Mouse (Mus musculus): Measurements from ENCODE around the gene Olfr825. TPM values are rescaled to one million over a fixed set of nuclear protein-coding genes. Genes with fewer than 3 reads are reported as not detected.
"Not testable (repeated sequence)": the region's sequence is repeated elsewhere in the genome, so short reads cannot be mapped to it uniquely, and the experiment has no call there.

Olfr825 gene
- not detected in 2 replicates for polyA plus RNA-seq (2014; fragmentation: Nextera tagmentation; extraction: Ambion mirVana)

DNA sequence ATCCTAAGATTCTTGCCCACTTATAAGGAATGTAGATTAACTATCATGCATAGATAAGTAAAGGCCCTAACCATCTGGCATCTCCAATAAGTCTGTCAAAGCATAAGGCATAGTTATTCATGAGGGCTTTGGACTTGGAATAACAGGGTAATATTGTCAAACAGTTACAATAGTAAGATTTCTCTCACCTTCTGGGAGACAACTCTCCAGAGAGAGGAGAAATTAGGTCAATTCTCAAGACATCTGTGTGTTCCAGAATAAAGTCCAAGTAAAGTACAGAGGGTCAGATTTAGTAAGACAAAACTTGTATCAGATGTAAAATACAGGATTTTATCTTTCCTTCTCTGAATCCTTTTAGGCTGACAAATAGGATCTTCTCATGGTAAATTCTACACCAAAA lies at the start of gene Olfr825:
Gene Olfr825, minus strand, starts transcription at position 101 of the 400 bp plus-strand sequence.
- H3K9ac ChIP-seq (ENCODE audit: low read length) = no peak within 1 kb of the TSS
- no peak within 1 kb of the TSS for H3K4me2 ChIP-seq (ENCODE audit: low read depth)
- H3K4me3 ChIP-seq (ENCODE audit: low read depth, low read length) = no peak within 1 kb of the TSS
- H3K27ac ChIP-seq (ENCODE audit: low read depth, low read length) = no peak within 1 kb of the TSS
- no peaks in the 10 kb centered on the region for H3K9me3 ChIP-seq (ENCODE audit: control insufficient read depth, low read length)
- ATAC-seq (ENCODE audit: insufficient read depth, low FRiP score, low TSS enrichment) (no peak), DNase-seq (ENCODE audit: low spot score) (no peak)
- H3K4me1 ChIP-seq (ENCODE audit: control insufficient read depth, insufficient read depth, low read length) = no peaks in the 10 kb centered on the region
- no peaks in the 10 kb centered on the region for H3K36me3 ChIP-seq (ENCODE audit: control insufficient read depth, insufficient read depth, low read length)
- H3K27me3 ChIP-seq (ENCODE audit: control insufficient read depth, insufficient read depth, low read length) = no peaks in the 10 kb centered on the region

DNA sequence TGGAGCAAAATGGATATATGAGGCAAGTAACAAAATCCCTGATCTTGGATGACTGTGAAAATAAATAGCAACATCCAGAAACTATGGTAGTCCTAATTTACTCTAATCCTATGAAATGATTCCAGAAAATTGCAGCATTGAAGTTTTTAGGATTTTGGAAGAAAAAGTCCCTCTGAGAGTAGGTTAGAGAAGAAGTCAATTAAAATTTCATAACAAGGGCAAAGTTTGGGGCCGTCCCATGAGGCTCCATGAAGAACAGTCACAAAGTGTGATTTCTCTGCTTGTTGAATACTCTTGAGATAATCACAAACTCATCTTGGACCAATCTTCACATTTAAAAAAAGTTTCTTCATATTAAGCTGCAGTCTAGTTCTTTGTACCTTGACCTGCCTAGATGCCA lies 47.7 kb upstream of the Olfr825 start, which contains the start of gene Olfr827:
Gene Olfr827, minus strand, starts transcription at position 101 of the 400 bp plus-strand sequence.
- no peaks in the 10 kb centered on the region for H3K4me1 ChIP-seq (ENCODE audit: control insufficient read depth, insufficient read depth, low read length)
- H3K36me3 ChIP-seq (ENCODE audit: control insufficient read depth, insufficient read depth, low read length) = no peaks in the 10 kb centered on the region
- no peak within 1 kb of the TSS for H3K9ac ChIP-seq (ENCODE audit: low read length)
- no peak within 1 kb of the TSS for H3K27ac ChIP-seq (ENCODE audit: low read depth, low read length)
- no peak for ATAC-seq (ENCODE audit: insufficient read depth, low FRiP score, low TSS enrichment)
- no peak within 1 kb of the TSS for H3K4me2 ChIP-seq (ENCODE audit: low read depth)
- H3K27me3 ChIP-seq (ENCODE audit: control insufficient read depth, insufficient read depth, low read length) = no peaks in the 10 kb centered on the region
- DNase-seq (ENCODE audit: low spot score) = no peak
- H3K9me3 ChIP-seq (ENCODE audit: control insufficient read depth, low read length) = no peaks in the 10 kb centered on the region
- WGBS = 88% methylated on average over 1 of the region's 1 CpGs
- H3K4me3 ChIP-seq (ENCODE audit: low read depth, low read length) = no peak within 1 kb of the TSS

DNA sequence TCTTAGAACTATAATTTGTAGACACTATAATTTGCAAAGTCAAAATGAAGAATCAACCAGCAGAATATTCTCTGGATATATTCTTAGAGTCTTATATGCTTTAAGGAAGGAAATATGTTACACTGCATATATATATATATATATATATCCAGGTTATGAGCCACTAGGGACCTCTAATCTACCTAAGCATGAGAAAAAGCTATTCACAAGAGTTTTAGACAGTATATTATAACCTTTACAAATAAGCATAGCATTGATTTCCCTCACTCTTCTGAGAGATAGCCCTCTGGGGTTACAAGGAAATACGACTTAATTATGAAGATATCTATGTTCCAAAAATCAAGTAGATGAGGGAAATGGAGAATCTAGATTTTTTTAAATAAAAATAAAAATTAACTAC lies 17.5 kb upstream of the Olfr825 start, which contains the start of gene Olfr826:
Gene Olfr826, minus strand, starts transcription at position 101 of the 400 bp plus-strand sequence.
- Histone ChIP-seq H3K9me3 (ENCODE audit: control insufficient read depth, low read length) (no peaks in the 10 kb centered on the region), H3K9ac (ENCODE audit: low read length) (no peak within 1 kb of the TSS), H3K4me2 (ENCODE audit: low read depth) (no peak within 1 kb of the TSS), H3K4me3 (ENCODE audit: low read depth, low read length) (no peak within 1 kb of the TSS), H3K4me1 (ENCODE audit: control insufficient read depth, insufficient read depth, low read length) (no peaks in the 10 kb centered on the region), H3K27ac (ENCODE audit: low read depth, low read length) (no peak within 1 kb of the TSS), H3K36me3 (ENCODE audit: control insufficient read depth, insufficient read depth, low read length) (no peaks in the 10 kb centered on the region), H3K27me3 (ENCODE audit: control insufficient read depth, insufficient read depth, low read length) (no peaks in the 10 kb centered on the region)
- DNase-seq (ENCODE audit: low spot score) (no peak), ATAC-seq (ENCODE audit: insufficient read depth, low FRiP score, low TSS enrichment) (no peak)
- WGBS = 66% methylated on average over 1 of the region's 1 CpGs

DNA sequence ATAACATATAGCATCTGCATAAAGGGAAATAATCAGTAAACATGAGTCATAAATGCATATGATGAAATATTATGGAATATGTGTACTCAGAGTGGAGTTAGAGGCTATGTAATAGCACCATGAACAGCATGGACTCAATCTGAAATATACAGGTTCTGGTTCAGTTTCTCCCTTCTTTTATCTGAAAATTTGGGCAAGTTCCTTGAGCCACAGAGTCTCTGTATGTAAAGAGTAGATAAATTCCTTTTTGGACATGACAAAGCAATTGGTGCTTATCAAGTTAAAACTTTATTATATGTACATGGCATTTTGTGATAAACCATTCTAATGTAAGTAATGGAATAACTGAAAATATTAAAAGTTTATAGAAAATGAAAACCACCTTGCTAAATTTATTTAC lies 1.4 kb downstream of the Olfr825 start:
- no peaks in the 10 kb centered on the region for H3K27me3 ChIP-seq (ENCODE audit: control insufficient read depth, insufficient read depth, low read length)
- H3K4me3 ChIP-seq (ENCODE audit: low read depth, low read length) = no peak overlapping the region
- no peaks in the 10 kb centered on the region for H3K9me3 ChIP-seq (ENCODE audit: control insufficient read depth, low read length)
- no peak for ATAC-seq (ENCODE audit: insufficient read depth, low FRiP score, low TSS enrichment)
- H3K9ac ChIP-seq (ENCODE audit: low read length) = no peak overlapping the region
- H3K27ac ChIP-seq (ENCODE audit: low read depth, low read length) = no peak overlapping the region
- H3K36me3 ChIP-seq (ENCODE audit: control insufficient read depth, insufficient read depth, low read length) = no peaks in the 10 kb centered on the region
- DNase-seq (ENCODE audit: low spot score) = no peak
- H3K4me1 ChIP-seq (ENCODE audit: control insufficient read depth, insufficient read depth, low read length) = no peaks in the 10 kb centered on the region
- H3K4me2 ChIP-seq (ENCODE audit: low read depth) = no peak overlapping the region

DNA sequence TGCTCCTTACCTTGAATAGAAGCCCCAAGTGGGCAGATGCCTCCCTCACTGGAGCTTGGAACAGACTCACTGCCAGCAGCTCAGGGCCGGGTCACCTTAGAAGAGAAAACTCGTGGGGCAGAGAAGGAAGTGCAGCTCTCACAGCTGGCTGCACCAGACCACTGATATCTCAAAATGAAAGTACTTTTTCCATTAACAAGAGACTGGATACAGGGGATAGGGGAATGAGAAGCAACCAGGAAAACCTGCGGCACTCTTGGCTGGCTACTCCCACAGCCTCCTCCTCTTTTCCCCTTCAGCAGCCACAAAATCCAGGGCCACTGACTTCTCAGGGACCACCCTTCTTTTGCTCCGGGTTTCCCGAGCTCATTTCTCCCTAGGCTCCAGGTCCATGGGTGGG lies 22.4 kb downstream of the Olfr825 start:
- no peak for ATAC-seq (ENCODE audit: insufficient read depth, low FRiP score, low TSS enrichment)
- Histone ChIP-seq H3K4me3 (ENCODE audit: low read depth, low read length) (no peak overlapping the region), H3K27ac (ENCODE audit: low read depth, low read length) (no peak overlapping the region)

DNA sequence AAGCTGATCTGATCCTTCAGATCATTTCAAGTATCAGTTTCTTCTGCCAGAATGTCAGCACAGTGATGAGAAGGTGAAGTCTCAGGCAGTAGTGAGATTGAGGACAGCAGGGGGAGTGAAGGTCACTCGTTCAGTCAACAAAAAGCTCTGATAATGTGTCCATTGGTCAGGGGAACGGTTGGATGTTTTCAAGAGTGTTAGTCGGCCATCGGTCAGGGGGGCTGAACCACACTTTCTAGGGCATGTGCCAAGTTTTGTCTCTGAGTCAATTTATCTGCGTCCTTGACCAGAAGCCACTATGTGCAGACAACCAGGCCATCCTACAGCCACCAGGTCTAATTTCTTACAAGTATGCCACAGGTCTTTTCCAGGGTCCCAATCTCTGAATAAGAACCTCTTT lies 24.1 kb downstream of the Olfr825 start:
- H3K9ac ChIP-seq (ENCODE audit: low read length); H3K36me3 ChIP-seq (ENCODE audit: control insufficient read depth, insufficient read depth, low read length); DNase-seq (ENCODE audit: low spot score); H3K4me1 ChIP-seq (ENCODE audit: control insufficient read depth, insufficient read depth, low read length); ATAC-seq (ENCODE audit: insufficient read depth, low FRiP score, low TSS enrichment); H3K27ac ChIP-seq (ENCODE audit: low read depth, low read length); H3K4me2 ChIP-seq (ENCODE audit: low read depth); H3K27me3 ChIP-seq (ENCODE audit: control insufficient read depth, insufficient read depth, low read length); H3K9me3 ChIP-seq (ENCODE audit: control insufficient read depth, low read length); H3K4me3 ChIP-seq (ENCODE audit: low read depth, low read length): not testable (repeated sequence)
- 94% methylated on average over 5 of the region's 5 CpGs for WGBS

More for the DNA sequence above, 22.4 kb downstream of the Olfr825 start:
- WGBS = 80% methylated on average over 5 of the region's 5 CpGs
- H3K4me2 ChIP-seq (ENCODE audit: low read depth) = no peak overlapping the region
- H3K4me1 ChIP-seq (ENCODE audit: control insufficient read depth, insufficient read depth, low read length) = no peaks in the 10 kb centered on the region
- no peaks in the 10 kb centered on the region for H3K27me3 ChIP-seq (ENCODE audit: control insufficient read depth, insufficient read depth, low read length)
- no peaks in the 10 kb centered on the region for H3K36me3 ChIP-seq (ENCODE audit: control insufficient read depth, insufficient read depth, low read length)
- no peak overlapping the region for H3K9ac ChIP-seq (ENCODE audit: low read length)
- no peaks in the 10 kb centered on the region for H3K9me3 ChIP-seq (ENCODE audit: control insufficient read depth, low read length)
- DNase-seq (ENCODE audit: low spot score) = no peak

DNA sequence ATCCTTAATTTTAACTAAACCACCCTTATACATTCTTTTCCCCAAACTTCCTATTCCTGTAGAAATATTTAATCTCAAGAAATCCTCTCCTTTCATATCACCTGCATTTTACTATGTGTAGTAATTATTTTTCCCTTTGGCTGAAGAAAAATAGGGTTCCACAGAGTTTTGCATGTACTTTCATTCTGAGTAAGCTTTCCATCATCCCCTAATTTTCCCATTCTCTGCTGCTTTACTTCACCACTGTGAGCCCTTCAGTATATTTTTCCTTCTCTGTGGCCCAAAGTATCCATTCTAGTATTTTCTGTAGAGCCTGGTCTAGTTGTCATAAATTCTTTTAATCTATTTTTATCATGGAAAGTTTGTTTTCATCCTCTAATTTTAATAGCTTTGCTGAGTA lies 31.8 kb downstream of the Olfr825 start:
- Histone ChIP-seq H3K9ac (ENCODE audit: low read length) (no peak overlapping the region), H3K4me3 (ENCODE audit: low read depth, low read length) (no peak overlapping the region), H3K27me3 (ENCODE audit: control insufficient read depth, insufficient read depth, low read length) (no peaks in the 10 kb centered on the region), H3K36me3 (ENCODE audit: control insufficient read depth, insufficient read depth, low read length) (no peaks in the 10 kb centered on the region), H3K4me1 (ENCODE audit: control insufficient read depth, insufficient read depth, low read length) (no peaks in the 10 kb centered on the region), H3K9me3 (ENCODE audit: control insufficient read depth, low read length) (no peaks in the 10 kb centered on the region), H3K4me2 (ENCODE audit: low read depth) (no peak overlapping the region), H3K27ac (ENCODE audit: low read depth, low read length) (no peak overlapping the region)
- DNase-seq (ENCODE audit: low spot score) = no peak
- no peak for ATAC-seq (ENCODE audit: insufficient read depth, low FRiP score, low TSS enrichment)

DNA sequence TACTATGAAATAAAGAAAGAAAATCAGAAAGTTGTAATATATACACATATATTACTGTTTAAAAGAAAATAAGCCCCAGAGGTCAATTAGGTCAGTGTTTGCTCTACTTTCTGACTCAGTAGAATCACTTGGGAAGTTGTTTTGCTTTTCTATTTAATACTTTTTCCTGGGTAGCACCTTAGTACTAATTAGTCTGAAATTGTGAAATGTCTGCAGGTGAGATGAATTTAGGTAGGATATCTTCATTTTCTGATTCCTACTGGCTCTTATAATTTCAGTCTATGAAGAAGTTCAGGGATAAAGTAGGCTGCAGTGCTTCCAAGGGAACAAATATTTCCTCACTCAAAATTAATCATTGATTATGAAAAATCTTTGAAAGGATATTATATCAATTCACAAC lies 36.7 kb downstream of the Olfr825 start, which contains the start of gene Olfr824:
Gene Olfr824, minus strand, starts transcription at position 101 of the 400 bp plus-strand sequence.
- DNase-seq (ENCODE audit: low spot score); H3K9me3 ChIP-seq (ENCODE audit: control insufficient read depth, low read length); H3K27me3 ChIP-seq (ENCODE audit: control insufficient read depth, insufficient read depth, low read length); H3K4me2 ChIP-seq (ENCODE audit: low read depth); H3K4me1 ChIP-seq (ENCODE audit: control insufficient read depth, insufficient read depth, low read length); H3K27ac ChIP-seq (ENCODE audit: low read depth, low read length); H3K9ac ChIP-seq (ENCODE audit: low read length); H3K4me3 ChIP-seq (ENCODE audit: low read depth, low read length); H3K36me3 ChIP-seq (ENCODE audit: control insufficient read depth, insufficient read depth, low read length); ATAC-seq (ENCODE audit: insufficient read depth, low FRiP score, low TSS enrichment): not testable (repeated sequence)

DNA sequence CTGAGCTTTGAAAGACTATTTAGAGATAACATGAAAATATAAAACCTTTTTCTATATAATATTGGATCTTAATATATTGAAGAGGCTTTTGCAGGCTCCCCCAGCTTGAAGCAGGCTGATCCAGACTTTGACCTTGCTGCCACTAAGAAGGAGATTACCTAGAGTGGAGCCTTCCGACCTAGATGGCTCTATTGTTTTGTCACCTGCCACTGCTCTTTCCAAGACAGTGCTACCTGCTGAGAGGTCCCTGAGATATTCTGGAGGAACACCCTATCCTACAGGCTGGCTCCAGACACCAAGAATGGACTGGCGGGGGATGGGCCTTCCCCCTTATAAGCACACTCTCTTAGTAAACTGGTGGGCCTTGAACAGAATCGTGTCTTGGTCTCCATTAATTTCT lies 50.5 kb downstream of the Olfr825 start:
- not testable (repeated sequence) for H3K9me3 ChIP-seq (ENCODE audit: control insufficient read depth, low read length); H3K9ac ChIP-seq (ENCODE audit: low read length); H3K4me2 ChIP-seq (ENCODE audit: low read depth); H3K36me3 ChIP-seq (ENCODE audit: control insufficient read depth, insufficient read depth, low read length); H3K27ac ChIP-seq (ENCODE audit: low read depth, low read length); H3K27me3 ChIP-seq (ENCODE audit: control insufficient read depth, insufficient read depth, low read length); DNase-seq (ENCODE audit: low spot score); H3K4me3 ChIP-seq (ENCODE audit: low read depth, low read length); H3K4me1 ChIP-seq (ENCODE audit: control insufficient read depth, insufficient read depth, low read length); ATAC-seq (ENCODE audit: insufficient read depth, low FRiP score, low TSS enrichment)
- WGBS = 72% methylated on average over 3 of the region's 3 CpGs

All from neural tube, embryonic 11.5 days (tissue).